Comparison of ENCODE assay signal across 31 mouse cellular contexts in the genomic region with DNA sequence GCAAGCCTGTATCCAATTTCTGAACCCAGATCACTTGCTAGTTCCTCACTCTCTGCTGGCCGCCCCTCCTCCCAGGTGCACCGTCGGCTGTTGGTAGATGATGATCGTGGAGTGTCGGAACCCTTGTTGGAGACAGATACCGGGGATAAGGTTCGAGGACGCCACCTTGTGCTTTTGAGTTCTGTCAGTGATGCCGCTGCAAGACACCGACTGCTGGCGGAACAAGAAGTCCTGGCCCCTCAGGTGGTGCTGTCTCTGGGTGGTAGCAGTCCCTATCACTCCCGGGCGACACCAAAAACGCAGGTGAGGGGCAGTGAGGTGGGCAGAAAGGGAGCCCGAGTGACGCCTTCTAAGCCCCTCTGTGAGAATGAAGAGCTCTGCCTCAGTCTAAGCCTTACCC. TPM values are rescaled to one million over a fixed set of nuclear protein-coding genes. Genes with fewer than 3 reads are reported as not detected.
"Had no signal": no experiment of that assay in that cellular context is flagged by ENCODE, and none has a peak within 500 bp of the region (broad histone marks: within the 10 kb centered on the region; RNA-seq: fewer than 3 reads in every experiment).

No protein-coding gene starts in this region.

- H3K27ac ChIP-seq: limb, embryonic 10.5 days; limb, embryonic 12.5 days; limb, embryonic 13.5 days; limb, embryonic 15.5 days; liver, embryonic 12.5 days; liver, embryonic 13.5 days; liver, embryonic 14.5 days; liver, embryonic 15.5 days; lung, embryonic 15.5 days; macrophage; midbrain, embryonic 10.5 days; midbrain, embryonic 12.5 days; midbrain, embryonic 13.5 days; midbrain, embryonic 15.5 days; neural tube, embryonic 12.5 days had no signal

- H3K4me1 ChIP-seq: limb, embryonic 12.5 days; limb, embryonic 13.5 days; limb, embryonic 15.5 days; lung, embryonic 15.5 days; midbrain, embryonic 10.5 days; midbrain, embryonic 12.5 days; midbrain, embryonic 13.5 days; midbrain, embryonic 15.5 days; neural tube, embryonic 12.5 days had no signal

- DNase-seq: left cerebral cortex, postnatal 4 days; liver; liver, embryonic 13.5 days; liver, postnatal 0 days; lung, adult 18-20 months; lung, adult 2 months; lung, postnatal 10 days; lung, postnatal 14 days; lung, postnatal 36 days; lung, postnatal 4 days; midbrain, embryonic 14.5 days had no signal

- H3K4me3 ChIP-seq: limb, embryonic 10.5 days; limb, embryonic 12.5 days; limb, embryonic 13.5 days; limb, embryonic 15.5 days; liver, embryonic 12.5 days; liver, embryonic 13.5 days; liver, embryonic 15.5 days; lung, embryonic 15.5 days; megakaryocyte, embryonic 14.5 days; midbrain, embryonic 10.5 days; midbrain, embryonic 12.5 days; midbrain, embryonic 13.5 days; midbrain, embryonic 15.5 days; myocyte; neural tube, embryonic 12.5 days had no signal

- H3K9me3 ChIP-seq: limb, embryonic 10.5 days; limb, embryonic 12.5 days; limb, embryonic 13.5 days; limb, embryonic 15.5 days; liver, embryonic 12.5 days; liver, embryonic 13.5 days; liver, embryonic 15.5 days; lung, embryonic 15.5 days; midbrain, embryonic 10.5 days; midbrain, embryonic 12.5 days; midbrain, embryonic 13.5 days; midbrain, embryonic 15.5 days; neural tube, embryonic 12.5 days had no signal

- H3K27me3 ChIP-seq: limb, embryonic 12.5 days; limb, embryonic 13.5 days; limb, embryonic 15.5 days; liver, embryonic 12.5 days; liver, embryonic 13.5 days; liver, embryonic 15.5 days; lung, embryonic 15.5 days; megakaryocyte, embryonic 14.5 days; midbrain, embryonic 12.5 days; midbrain, embryonic 13.5 days; midbrain, embryonic 15.5 days; neural tube, embryonic 12.5 days had no signal

RNA-seq across cellular contexts. Expression of gene Zfp791, which starts 26.7 kb away (rescaled TPM):
- total RNA-seq: megakaryocyte progenitor cell, adult 5-6 weeks; megakaryocyte, adult 5-6 weeks; megakaryocyte-erythroid progenitor cell, adult 5-6 weeks; monocyte, adult 5-6 weeks had no signal
- polyA plus RNA-seq: myocyte had no signal
